Mouse (Mus musculus): Measurements from ENCODE around the gene Ctnna3. TPM values are rescaled to one million over a fixed set of nuclear protein-coding genes. Genes with fewer than 3 reads are reported as not detected.

The Ctnna3 gene
- total RNA-seq, 2 experiments from 2014 or later = not detected

- ATAC-seq (replicated peaks; ENCODE audit: poor library complexity) = no peak
Observed at GRCm38 (mm10) chr10:63480066-63480465, 50.2 kb downstream of the Ctnna3 start.

- no peak for ATAC-seq (replicated peaks; ENCODE audit: poor library complexity)
Observed at GRCm38 (mm10) chr10:63488346-63488745, 58.4 kb downstream of the Ctnna3 start.

- ATAC-seq (replicated peaks; ENCODE audit: poor library complexity) = no peak
Observed at GRCm38 (mm10) chr10:63523956-63524355, 94.1 kb downstream of the Ctnna3 start.

- ATAC-seq (replicated peaks; ENCODE audit: poor library complexity) = no peak
Observed at GRCm38 (mm10) chr10:63526027-63526426, 96.1 kb downstream of the Ctnna3 start.

- ATAC-seq (replicated peaks; ENCODE audit: poor library complexity) = no peak
Observed at GRCm38 (mm10) chr10:63532381-63532780, 102.5 kb downstream of the Ctnna3 start.

GRCm38 (mm10) chr10:63541754-63542153 lies 111.9 kb downstream of the Ctnna3 start:
- no peak for ATAC-seq (replicated peaks; ENCODE audit: poor library complexity)

- no peak for ATAC-seq (replicated peaks; ENCODE audit: poor library complexity)
Observed at GRCm38 (mm10) chr10:63542493-63542892, 112.6 kb downstream of the Ctnna3 start.

GRCm38 (mm10) chr10:63566691-63567090 lies 136.8 kb downstream of the Ctnna3 start:
- no peak for ATAC-seq (replicated peaks; ENCODE audit: poor library complexity)

- ATAC-seq (replicated peaks; ENCODE audit: poor library complexity) = no peak
Observed at GRCm38 (mm10) chr10:63571561-63571960, 141.7 kb downstream of the Ctnna3 start.

- no peak for ATAC-seq (replicated peaks; ENCODE audit: poor library complexity)
Observed at GRCm38 (mm10) chr10:63572866-63573265, 143.0 kb downstream of the Ctnna3 start.

GRCm38 (mm10) chr10:63574100-63574609 lies 144.3 kb downstream of the Ctnna3 start:
- peak; percentile 58 for ATAC-seq (replicated peaks; ENCODE audit: poor library complexity)

GRCm38 (mm10) chr10:63582608-63583007 lies 152.7 kb downstream of the Ctnna3 start:
- ATAC-seq (replicated peaks; ENCODE audit: poor library complexity) = peak; percentile 98

GRCm38 (mm10) chr10:63583798-63584374 lies 154.0 kb downstream of the Ctnna3 start:
- no peak for ATAC-seq (replicated peaks; ENCODE audit: poor library complexity)

- no peak for ATAC-seq (replicated peaks; ENCODE audit: poor library complexity)
Observed at GRCm38 (mm10) chr10:63599417-63599816, 169.5 kb downstream of the Ctnna3 start.

- no peak for ATAC-seq (replicated peaks; ENCODE audit: poor library complexity)
Observed at GRCm38 (mm10) chr10:63601206-63601605, 171.3 kb downstream of the Ctnna3 start.

GRCm38 (mm10) chr10:63628546-63628945 lies 198.6 kb downstream of the Ctnna3 start:
- ATAC-seq (replicated peaks; ENCODE audit: poor library complexity) = no peak

- ATAC-seq (replicated peaks; ENCODE audit: poor library complexity) = peak; percentile 48
Observed at GRCm38 (mm10) chr10:63633915-63634314, 204.0 kb downstream of the Ctnna3 start.

- peak; percentile 70 for ATAC-seq (replicated peaks; ENCODE audit: poor library complexity)
Observed at GRCm38 (mm10) chr10:63637987-63638386, 208.1 kb downstream of the Ctnna3 start.

- no peak for ATAC-seq (replicated peaks; ENCODE audit: poor library complexity)
Observed at GRCm38 (mm10) chr10:63647300-63647699, 217.4 kb downstream of the Ctnna3 start.

- peak; percentile 69 for ATAC-seq (replicated peaks; ENCODE audit: poor library complexity)
Observed at GRCm38 (mm10) chr10:63650307-63650706, 220.4 kb downstream of the Ctnna3 start.

GRCm38 (mm10) chr10:63652887-63653286 lies 223.0 kb downstream of the Ctnna3 start:
- ATAC-seq (replicated peaks; ENCODE audit: poor library complexity) = no peak

GRCm38 (mm10) chr10:63653571-63653970 lies 223.7 kb downstream of the Ctnna3 start:
- no peak for ATAC-seq (replicated peaks; ENCODE audit: poor library complexity)

- ATAC-seq (replicated peaks; ENCODE audit: poor library complexity) = peak; percentile 79
Observed at GRCm38 (mm10) chr10:63654560-63654959, 224.7 kb downstream of the Ctnna3 start.

All from megakaryocyte progenitor cell, adult 5-6 weeks (primary cell).